Mouse (Mus musculus) kidney, postnatal 36 days (tissue): ENCODE results near the gene March6.
A peak's percentile ranks its signal among the peaks of the same experiment; 100 is the strongest.

Source experiments
- DNase-seq, 2 experiments: peaks; one replicate each; pipeline ENCODE4 v3.0.0; 2021 to 2022; ENCODE audit warnings: mixed read lengths in 2 of 2

The March6 gene

GRCm38 (mm10) chr15:31414179-31414898 is 116.5 kb downstream of the March6 start:
- peak; percentile 67 to 84 for DNase-seq

DNA sequence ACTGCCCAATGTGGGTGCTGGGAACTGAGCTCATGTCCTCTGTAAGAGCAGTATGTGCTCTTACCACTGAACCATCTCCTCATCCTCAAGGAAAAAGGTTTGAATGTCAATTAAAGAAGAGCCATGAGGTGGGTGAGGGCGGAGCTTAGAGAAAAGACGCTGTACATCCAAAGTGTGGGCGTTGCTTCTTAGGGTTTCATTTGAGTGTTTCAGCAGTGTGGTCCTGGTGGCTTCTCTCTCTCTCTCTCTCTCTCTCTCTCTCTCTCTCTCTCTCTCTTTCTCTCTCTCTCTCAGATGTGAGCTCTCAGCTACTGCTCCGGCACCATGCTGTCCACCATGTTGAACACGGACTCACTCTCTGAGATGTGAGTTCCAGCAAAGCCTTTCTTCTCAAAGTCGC is 117.2 kb downstream of the March6 start:
- DNase-seq, result no peak

GRCm38 (mm10) chr15:31412933-31413332 is 117.9 kb downstream of the March6 start:
- DNase-seq, result peak; percentile 65 to 70

DNA sequence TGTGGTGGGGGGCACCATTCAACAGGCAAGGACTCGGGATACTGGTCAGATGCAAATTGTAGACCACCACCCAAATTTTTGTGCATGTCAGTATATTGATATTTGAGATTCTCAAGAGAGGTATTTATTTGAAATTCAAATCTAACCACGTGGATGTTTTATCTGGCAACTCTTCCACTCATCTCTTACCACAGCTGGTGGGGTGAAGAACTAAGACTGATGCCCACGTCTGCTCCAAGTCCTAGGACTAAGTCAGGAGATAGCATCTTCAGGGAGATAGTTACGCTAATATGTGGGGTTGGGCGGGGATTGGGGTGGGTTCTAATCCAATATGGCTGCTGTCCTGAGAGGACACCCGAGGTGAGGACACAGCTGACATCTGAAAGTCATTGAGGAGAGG is 118.4 kb downstream of the March6 start:
- DNase-seq, result no peak

DNA sequence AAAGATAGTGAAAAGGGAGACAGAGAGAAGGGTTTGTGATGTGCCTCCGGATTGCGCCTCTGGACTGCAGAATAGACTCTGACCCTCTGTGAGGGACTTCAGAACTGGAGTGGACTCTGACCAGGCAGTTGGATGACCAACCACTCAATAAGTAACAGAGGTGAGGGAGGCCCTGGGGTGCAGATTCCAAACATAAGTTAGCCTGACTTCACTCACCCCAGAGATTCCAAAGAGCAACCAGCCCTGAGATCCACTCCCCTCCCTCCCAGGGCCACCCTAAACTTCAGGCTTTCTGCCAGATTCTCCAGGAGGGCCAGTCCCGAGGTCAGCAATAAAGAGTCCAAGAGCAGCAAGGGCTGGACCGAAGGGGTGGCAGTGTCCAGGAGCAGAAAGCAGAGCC is 123.4 kb downstream of the March6 start:
- DNase-seq, result peak; percentile 78 to 93

DNA sequence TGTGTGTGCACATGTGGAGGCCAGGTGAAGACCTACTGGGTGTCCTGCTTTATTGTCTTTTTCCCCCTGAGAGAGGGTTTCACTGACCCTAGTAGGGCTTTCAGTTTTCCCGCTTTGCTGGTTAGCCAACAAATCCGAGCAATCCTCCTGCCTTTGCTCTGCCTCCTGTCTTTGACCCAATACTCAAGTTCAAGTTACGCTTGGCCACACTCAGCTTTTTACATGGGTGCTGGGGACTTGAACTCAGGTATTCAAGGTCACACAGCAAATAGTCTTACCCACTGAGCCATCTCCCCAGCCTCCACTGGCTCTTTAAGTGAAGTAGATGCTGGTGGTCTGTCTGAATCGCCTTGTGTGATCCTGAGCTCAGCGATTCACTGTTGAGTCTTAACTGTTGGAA is 124.0 kb downstream of the March6 start:
- DNase-seq, result peak; percentile 62 to 64
